ENCODE assay signal across 10 mouse cellular contexts in the genomic region with DNA sequence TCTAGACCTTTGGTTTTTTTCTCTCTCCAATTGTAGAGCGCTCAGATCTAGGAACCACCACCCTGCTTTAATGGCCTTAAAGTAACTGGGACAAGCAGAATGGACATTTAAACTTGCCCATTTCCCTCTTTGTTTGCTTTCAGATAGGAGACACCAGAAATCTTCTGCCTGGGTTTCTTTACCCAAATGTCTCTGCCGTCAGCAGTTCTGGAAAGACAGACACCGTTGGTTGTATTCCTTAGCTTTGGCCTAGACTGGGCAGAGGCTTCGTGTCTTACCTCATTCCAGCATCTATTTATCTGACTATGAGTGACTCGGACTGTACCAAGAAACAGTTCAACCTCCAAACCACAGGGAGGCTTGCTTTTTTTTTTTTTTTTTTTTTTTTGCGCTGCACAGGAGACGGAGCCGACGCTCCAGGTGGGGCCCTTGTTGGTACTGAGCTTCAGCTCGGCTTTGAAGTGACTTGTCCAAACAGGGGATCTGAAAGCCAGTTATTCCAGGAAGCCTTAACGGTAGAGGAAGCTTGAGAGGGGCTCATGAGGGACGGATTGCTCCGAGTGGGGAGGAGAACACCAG. TPM values are rescaled to one million over a fixed set of nuclear protein-coding genes. Genes with fewer than 3 reads are reported as not detected.
DNase-seq lines count a peak whose midpoint lies in the region; ATAC-seq and TF ChIP-seq lines count a peak whose summit lies in the region.
"Had no signal": no experiment of that assay in that cellular context is flagged by ENCODE, and none has a peak within 500 bp of the region (broad histone marks: within the 10 kb centered on the region; RNA-seq: fewer than 3 reads in every experiment).

No protein-coding gene starts in this region.

- no peaks in the 10 kb centered on the region for H3K4me1 ChIP-seq in heart, postnatal 0 days (ENCODE audit: control insufficient read depth, insufficient read depth)
- H3K4me1 ChIP-seq in neural tube, embryonic 13.5 days (replicated peaks), result peaks cover 14% of the 10 kb centered on the region
- H3K4me1 ChIP-seq in liver, embryonic 13.5 days (replicated peaks), result peaks cover 27% of the 10 kb centered on the region
- H3K4me1 ChIP-seq in stomach, embryonic 14.5 days (ENCODE audit: control insufficient read depth, insufficient read depth, low read length), result peaks cover 18% of the 10 kb centered on the region

- H3K4me3 ChIP-seq in heart, postnatal 0 days (ENCODE audit: low read depth, low read length), result peak overlapping the region; percentile 23; the same call in 1 of the 2 replicates
- no peak overlapping the region for H3K4me3 ChIP-seq in neural tube, embryonic 13.5 days
- H3K4me3 ChIP-seq in liver, embryonic 13.5 days (replicated peaks), result 0 out of 2 replicates have a peak overlapping the region, but pooled peaks have one; percentile 43
- H3K4me3 ChIP-seq in stomach, embryonic 14.5 days (ENCODE audit: low read depth, low read length), result no peak overlapping the region

- H3K9me3 ChIP-seq in heart, postnatal 0 days (replicated peaks; ENCODE audit: control insufficient read depth, low read length), result no peaks in the 10 kb centered on the region
- H3K9me3 ChIP-seq in neural tube, embryonic 13.5 days, result no peaks in the 10 kb centered on the region
- no peaks in the 10 kb centered on the region for H3K9me3 ChIP-seq in liver, embryonic 13.5 days (replicated peaks)
- no peaks in the 10 kb centered on the region for H3K9me3 ChIP-seq in stomach, embryonic 14.5 days (ENCODE audit: control insufficient read depth, low read depth, low read length)
- H3K9me3 ChIP-seq: limb, embryonic 15.5 days had no signal

- H3K9ac ChIP-seq in heart, postnatal 0 days (replicated peaks; ENCODE audit: low read depth, low read length), result no peak overlapping the region
- H3K9ac ChIP-seq in neural tube, embryonic 13.5 days, result no peak overlapping the region
- H3K9ac ChIP-seq in liver, embryonic 13.5 days, result peak overlapping the region; percentile 57
- H3K9ac ChIP-seq in stomach, embryonic 14.5 days (replicated peaks; ENCODE audit: low read depth, low read length), result no peak overlapping the region

- H3K36me3 ChIP-seq in heart, postnatal 0 days (replicated peaks; ENCODE audit: control insufficient read depth, insufficient read depth, low read length), result peaks cover 37% of the 10 kb centered on the region
- no peaks in the 10 kb centered on the region for H3K36me3 ChIP-seq in neural tube, embryonic 13.5 days
- H3K36me3 ChIP-seq in liver, embryonic 13.5 days, result no peaks in the 10 kb centered on the region
- H3K36me3 ChIP-seq in stomach, embryonic 14.5 days (ENCODE audit: control insufficient read depth, insufficient read depth, low read length), result 0 out of 2 replicates have a peak, but pooled peaks cover 8% of the 10 kb centered on the region

- H3K27me3 ChIP-seq in heart, postnatal 0 days (ENCODE audit: control insufficient read depth, insufficient read depth, low read length), result no peaks in the 10 kb centered on the region
- peaks cover 7% of the 10 kb centered on the region; the same call in 1 of the 2 replicates for H3K27me3 ChIP-seq in neural tube, embryonic 13.5 days
- no peaks in the 10 kb centered on the region for H3K27me3 ChIP-seq in liver, embryonic 13.5 days
- H3K27me3 ChIP-seq in stomach, embryonic 14.5 days (ENCODE audit: control insufficient read depth, insufficient read depth, low read length), result no peaks in the 10 kb centered on the region
- H3K27me3 ChIP-seq: limb, embryonic 15.5 days had no signal

- peak overlapping the region; percentile 60; the same call in 1 of the 2 replicates for H3K27ac ChIP-seq in heart, postnatal 0 days (ENCODE audit: low read depth)
- H3K27ac ChIP-seq in neural tube, embryonic 13.5 days (replicated peaks), result 0 out of 2 replicates have a peak overlapping the region, but pooled peaks have one; percentile 5
- H3K27ac ChIP-seq in liver, embryonic 13.5 days, result no peak overlapping the region
- H3K27ac ChIP-seq in stomach, embryonic 14.5 days (ENCODE audit: low read length), result no peak overlapping the region

- TF ChIP-seq CTCF in heart, postnatal 0 days (IDR thresholded peaks at IDR 0.05; ENCODE audit: low read depth), result no peak

- H3K4me2 ChIP-seq in heart, postnatal 0 days (ENCODE audit: low read depth, low read length), result peak overlapping the region; percentile 54; the same call in 1 of the 2 replicates
- H3K4me2 ChIP-seq in neural tube, embryonic 13.5 days, result peak overlapping the region; percentile 51; the same call in 1 of the 2 replicates
- peak overlapping the region; percentile 70 for H3K4me2 ChIP-seq in liver, embryonic 13.5 days
- 0 out of 2 replicates have a peak overlapping the region, but pooled peaks have one; percentile 37 for H3K4me2 ChIP-seq in stomach, embryonic 14.5 days (replicated peaks; ENCODE audit: low read depth, low read length)

- intact Hi-C loops in heart, postnatal 14 days (cut with DNase I), result loop anchor here (10.0 kb wide), 1 partner anchor 402 kb away; no protein-coding TSS in a partner anchor

- no peak for ATAC-seq in heart, postnatal 0 days (ENCODE audit: insufficient read depth, low read depth)
- no peak for ATAC-seq in neural tube, embryonic 13.5 days (ENCODE audit: low read depth)
- ATAC-seq in liver, embryonic 13.5 days (ENCODE audit: low read depth), result no peak
- peak; percentile 33; the same call in 1 of the 2 replicates for ATAC-seq in stomach, embryonic 14.5 days (ENCODE audit: insufficient number of reproducible peaks, insufficient read depth, low FRiP score, low read depth)

- WGBS in heart, postnatal 0 days, result 67% methylated on average over 13 of the region's 13 CpGs
- 61% methylated on average over 13 of the region's 13 CpGs for WGBS in neural tube, embryonic 13.5 days
- 17% methylated on average over 13 of the region's 13 CpGs for WGBS in liver, embryonic 13.5 days (ENCODE audit: insufficient replicate concordance)
- WGBS in stomach, embryonic 14.5 days, result 54% methylated on average over 13 of the region's 13 CpGs

- TF ChIP-seq EP300 in heart, postnatal 0 days (IDR thresholded peaks at IDR 0.05; ENCODE audit: low read depth), result no peak

- no peak for DNase-seq in heart, postnatal 0 days (ENCODE audit: low spot score)
- no peak for DNase-seq in heart, postnatal 14 days
- DNase-seq in neural tube, embryonic 10.5 days (ENCODE audit: extremely low spot score, low spot score), result no peak
- DNase-seq in liver, embryonic 13.5 days, result no peak
- no peak for DNase-seq in adrenal gland, postnatal 10 days
- DNase-seq in urinary bladder, postnatal 4 days (ENCODE audit: low spot score in 2 of 2), result no peak

RNA-seq across cellular contexts. Expression of gene 1810049J17Rik, which starts 54.9 kb away (rescaled TPM):
- not detected in 2 replicates for total RNA-seq in heart, postnatal 0 days (2014; rRNA removed; ENCODE audit: low replicate concordance)
- polyA plus RNA-seq in heart, postnatal 0 days (2015; fragmentation: Nextera tagmentation; extraction: Ambion mirVana), result 0.44 and 1.1 TPM in 2 replicates
- total RNA-seq in heart, postnatal 14 days (2021), result under 1 TPM in 1 of 2 experiments, not detected in 1; 0.56 TPM
- 1.3 TPM in 1 of 2 replicates, not detected in the other for polyA plus RNA-seq in neural tube, embryonic 13.5 days (2015; fragmentation: Nextera tagmentation; extraction: Ambion mirVana)
- 0.29 and 1.7 TPM in 2 replicates for polyA plus RNA-seq in liver, embryonic 13.5 days (2015; fragmentation: Nextera tagmentation; extraction: Ambion mirVana)
- polyA plus RNA-seq in stomach, embryonic 14.5 days (2014; fragmentation: Nextera tagmentation; extraction: Ambion mirVana), result 1.2 and 2.1 TPM in 2 replicates
- total RNA-seq in adrenal gland, postnatal 10 days (2021), result 1 to 10 TPM in 1 of 2 experiments, under 1 TPM in 1; 0.66 to 1.2 TPM
- polyA plus RNA-seq: forebrain, embryonic 11.5 days had no signal

RNA-seq across cellular contexts. Expression of gene Golph3, which starts 55.3 kb away (rescaled TPM):
- 135 and 215 TPM in 2 replicates for total RNA-seq in heart, postnatal 0 days (2014; rRNA removed; ENCODE audit: low replicate concordance)
- 51.1 and 55.3 TPM in 2 replicates for polyA plus RNA-seq in heart, postnatal 0 days (2015; fragmentation: Nextera tagmentation; extraction: Ambion mirVana)
- 10 to 100 TPM; 89.0 to 91.2 TPM for total RNA-seq in heart, postnatal 14 days (2021)
- polyA plus RNA-seq in neural tube, embryonic 13.5 days (2015; fragmentation: Nextera tagmentation; extraction: Ambion mirVana), result 82.9 and 91.5 TPM in 2 replicates
- polyA plus RNA-seq in liver, embryonic 13.5 days (2015; fragmentation: Nextera tagmentation; extraction: Ambion mirVana), result 51.6 and 66.2 TPM in 2 replicates
- 101 and 118 TPM in 2 replicates for polyA plus RNA-seq in stomach, embryonic 14.5 days (2014; fragmentation: Nextera tagmentation; extraction: Ambion mirVana)
- 100 to 1,000 TPM in 1 of 2 experiments, 10 to 100 TPM in 1; 97.6 to 110 TPM for total RNA-seq in adrenal gland, postnatal 10 days (2021)

Comparison
In these comparisons a context has a peak if more than half of its experiments do, and no peak if none do; other contexts are left out.
1. H3K27ac ChIP-seq: peak in heart, postnatal 0 days (single experiment) and neural tube, embryonic 13.5 days (single experiment); none in liver, embryonic 13.5 days (single experiment) and stomach, embryonic 14.5 days (single experiment).
2. H3K4me3 ChIP-seq: peak in heart, postnatal 0 days (single experiment) and liver, embryonic 13.5 days (single experiment); none in neural tube, embryonic 13.5 days (single experiment) and stomach, embryonic 14.5 days (single experiment).
3. Peak in every context shown above with its lines, with median percentiles within 50 percentile points of each other: H3K4me2 ChIP-seq.